Mouse (Mus musculus) lung, adult 2 months (tissue): ENCODE data around the gene Frmd3. TPM values are rescaled to one million over a fixed set of nuclear protein-coding genes. Genes with fewer than 3 reads are reported as not detected.
"Not testable (repeated sequence)": the region's sequence is repeated elsewhere in the genome, so short reads cannot be mapped to it uniquely, and the experiment has no call there.

Experiments
- DNase-seq: peaks from one replicate; pipeline ENCODE4 v3.0.0; 2022
- H3K4me1 ChIP-seq: fragments of 200-500 bp; 2 replicates; pipeline ENCODE4 v1.6.1; 2011; ENCODE audit warnings: low read length; ENCODE audit not compliant: control insufficient read depth, insufficient read depth
- H3K4me3 ChIP-seq: fragments of 200-500 bp; replicated peaks from 2 replicates; pipeline ENCODE3; 2011; ENCODE audit warnings: low read depth, mild to moderate bottlenecking, control low read depth, low read length; ENCODE audit errors: extremely low read depth
- CTCF ChIP-seq: fragments of 200-500 bp; IDR thresholded peaks from 2 replicates; pipeline ENCODE4 v1.5.1; 2011; ENCODE audit warnings: mild to moderate bottlenecking, low read length, control low read depth; ENCODE audit not compliant: insufficient read depth
- POLR2A ChIP-seq: fragments of 200-500 bp; IDR thresholded peaks from 2 replicates; pipeline ENCODE4 v1.6.1; 2011; ENCODE audit warnings: low read depth, mild to moderate bottlenecking, control low read depth, low read length, borderline replicate concordance; ENCODE audit errors: extremely low read depth
- WGBS: fragments of 180-500 bp; shearing (Covaris S2); methylation state at CpG from one replicate; pipeline ENCODE4 v1.1.7; 2018; 5-methylcytosine and 5-hydroxymethylcytosine counted together
- polyA plus RNA-seq: library from polyadenylated mRNA; depleted of rRNA; stranded (reverse); fragments of >200 nt; gene quantifications from 2 replicates; pipeline ENCODE4 v1.2.3, GENCODE M21; 2012; rRNA removed

Frmd3 gene
- polyA plus RNA-seq, 1 experiment = 0.06 TPM

DNA sequence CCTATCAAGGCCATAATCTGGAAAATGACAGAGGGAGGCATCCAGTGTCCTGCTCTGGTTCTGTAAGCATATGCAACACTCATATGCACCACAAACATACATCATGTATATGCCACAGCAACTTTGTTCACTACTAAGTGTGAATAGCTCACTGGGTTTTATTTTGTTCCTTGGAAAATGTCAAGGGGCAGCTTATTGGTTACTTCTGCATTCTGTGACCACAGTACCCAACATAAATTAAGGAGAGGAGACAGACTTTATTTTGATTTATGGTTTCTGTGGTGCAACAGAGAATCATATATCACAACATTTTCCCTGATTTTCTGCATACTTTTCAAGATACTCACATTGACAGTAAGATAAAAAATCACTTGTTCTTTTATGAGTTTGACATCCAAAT lies 178.3 kb downstream of the Frmd3 start:
- no peak for DNase-seq
- no peak overlapping the region for H3K4me3 ChIP-seq
- TF ChIP-seq CTCF (no peak), POLR2A (no peak)
- H3K4me1 ChIP-seq = no peaks in the 10 kb centered on the region

- Histone ChIP-seq H3K4me3 (no peak overlapping the region), H3K4me1 (no peaks in the 10 kb centered on the region)
- no peak for DNase-seq
- no peak for TF ChIP-seq CTCF
- no peak for TF ChIP-seq POLR2A
Measured at GRCm38 (mm10) chr4:74201281-74201811, 188.1 kb downstream of the Frmd3 start.

DNA sequence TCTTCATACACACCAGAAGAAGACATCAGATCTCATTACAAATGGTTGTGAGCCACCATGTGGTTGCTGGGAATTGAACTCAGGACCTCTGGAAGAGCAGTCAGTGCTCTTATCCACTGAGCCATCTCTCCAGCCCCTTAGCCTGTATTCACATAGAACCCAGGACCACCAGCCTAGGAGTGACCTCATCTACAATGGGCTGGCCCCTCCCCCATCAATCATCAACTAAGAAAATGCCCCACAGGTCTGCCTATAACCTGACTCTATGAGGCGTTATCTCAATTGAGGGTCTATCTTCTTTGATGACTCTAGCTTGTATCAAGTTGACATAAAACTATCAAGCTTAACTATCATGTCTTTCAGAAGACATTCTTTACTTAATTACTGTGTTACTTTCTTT lies 208.5 kb downstream of the Frmd3 start:
- not testable (repeated sequence) for DNase-seq, H3K4me3 ChIP-seq, H3K4me1 ChIP-seq
- 84% methylated on average over 1 of the region's 1 CpGs for WGBS

- WGBS = 25% methylated on average over 3 of the region's 3 CpGs
- no peak for DNase-seq
- TF ChIP-seq POLR2A = no peak
- TF ChIP-seq CTCF = peak; percentile 39; the same call in 1 of the 2 replicates
Measured at GRCm38 (mm10) chr4:74222360-74222759, 209.1 kb downstream of the Frmd3 start.

DNA sequence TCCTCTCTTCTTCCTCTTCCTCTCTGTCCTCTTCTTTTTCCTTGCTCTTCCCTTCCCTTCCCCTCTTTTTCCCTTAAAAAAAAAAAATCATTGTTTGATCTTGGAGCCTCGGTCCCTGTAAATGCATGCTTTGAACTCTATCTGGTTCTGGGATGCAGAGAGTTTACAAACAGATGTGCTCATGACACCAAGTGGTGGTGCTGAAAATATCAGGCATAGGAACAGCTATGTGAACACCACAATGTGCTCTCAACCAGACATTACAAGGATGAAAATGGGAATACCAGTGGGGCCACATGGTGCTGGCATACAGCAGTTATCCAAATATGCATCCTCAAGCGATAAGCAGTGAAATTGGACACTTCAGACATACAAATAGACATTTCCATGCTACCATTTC lies 211.0 kb downstream of the Frmd3 start:
- no peaks in the 10 kb centered on the region for H3K4me1 ChIP-seq
- no peak overlapping the region for H3K4me3 ChIP-seq
- 62% methylated on average over 2 of the region's 2 CpGs for whole genome bisulfite sequencing
- TF ChIP-seq POLR2A (no peak), CTCF (no peak)
- DNase-seq = no peak

More at GRCm38 (mm10) chr4:74222360-74222759, 209.1 kb downstream of the Frmd3 start:
- Histone ChIP-seq H3K4me3 (no peak overlapping the region), H3K4me1 (no peaks in the 10 kb centered on the region)

DNA sequence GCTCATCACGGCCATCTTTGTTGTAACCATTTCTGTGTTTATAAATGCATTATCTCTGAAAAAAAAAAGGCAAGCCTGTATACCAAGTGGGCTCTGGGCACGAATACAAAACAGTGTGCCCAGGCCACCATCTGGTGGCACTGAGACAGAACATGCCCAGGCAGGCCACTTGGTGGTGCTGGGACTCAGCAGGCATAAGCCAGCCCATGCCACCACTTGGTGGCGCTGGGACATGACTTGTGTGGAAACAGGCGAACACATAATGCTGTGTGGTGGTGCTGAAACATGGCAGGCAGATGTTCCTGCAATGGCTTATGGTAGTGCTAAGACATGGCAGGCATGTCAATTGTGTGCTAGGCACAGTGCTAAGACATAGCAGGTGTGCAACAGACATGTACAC lies 217.8 kb downstream of the Frmd3 start:
- WGBS = 74% methylated on average over 4 of the region's 4 CpGs
- TF ChIP-seq POLR2A (no peak), CTCF (peak; percentile 54)
- no peak for DNase-seq
- no peak overlapping the region for H3K4me3 ChIP-seq
- H3K4me1 ChIP-seq = no peaks in the 10 kb centered on the region

DNA sequence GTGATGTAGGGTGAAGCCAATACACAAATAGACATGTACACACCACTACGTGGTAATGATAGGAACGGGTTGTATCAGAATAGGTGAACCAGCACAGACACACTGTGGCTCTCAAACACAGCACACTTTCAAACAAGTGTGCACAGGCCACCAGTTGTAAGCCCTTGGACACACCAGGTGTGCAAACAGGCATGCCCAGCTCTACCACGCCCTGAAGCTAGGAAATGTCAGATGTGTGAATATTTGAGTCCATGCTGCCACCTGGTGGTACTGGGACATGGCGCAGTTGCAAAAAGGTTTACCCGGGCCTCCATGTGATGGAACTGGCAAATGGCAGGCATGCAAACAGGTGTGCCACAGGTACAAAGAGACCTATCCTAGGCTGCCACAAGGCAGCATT lies 218.2 kb downstream of the Frmd3 start:
- Histone ChIP-seq H3K4me1 (no peaks in the 10 kb centered on the region), H3K4me3 (no peak overlapping the region)
- peak; percentile 65 for TF ChIP-seq CTCF
- TF ChIP-seq POLR2A = no peak
- DNase-seq = peak; percentile 21
- 63% methylated on average over 5 of the region's 5 CpGs for WGBS

DNA sequence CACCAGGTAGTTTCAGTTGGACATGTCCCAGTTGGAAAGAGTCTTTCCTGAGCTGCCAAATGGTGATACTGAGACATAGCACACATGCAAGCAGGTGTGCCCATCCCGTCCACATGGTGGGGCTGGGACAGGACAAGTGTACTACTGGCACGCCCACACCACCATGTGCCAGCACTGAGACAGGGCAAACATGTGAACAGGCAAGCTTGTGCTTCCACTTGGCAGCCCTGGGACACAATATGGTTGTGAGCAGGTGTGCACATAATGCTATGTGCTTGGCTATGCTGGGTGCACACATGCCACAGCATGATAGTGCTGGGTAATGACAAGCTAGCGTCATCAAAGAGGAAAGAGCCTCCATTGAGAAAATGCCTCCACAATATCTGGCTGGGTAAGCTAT lies 220.3 kb downstream of the Frmd3 start:
- Histone ChIP-seq H3K4me1 (no peaks in the 10 kb centered on the region), H3K4me3 (no peak overlapping the region)
- 81% methylated on average over 3 of the region's 3 CpGs for WGBS
- no peak for TF ChIP-seq CTCF
- no peak for TF ChIP-seq POLR2A
- no peak for DNase-seq

- DNase-seq = no peak
- Histone ChIP-seq H3K4me1 (no peaks in the 10 kb centered on the region), H3K4me3 (no peak within 1 kb of the TSS)
- 92% methylated on average over 1 of the region's 1 CpGs for WGBS
- TF ChIP-seq CTCF (no peak), POLR2A (no peak)
Measured at GRCm38 (mm10) chr4:74242176-74242575, 228.9 kb downstream of the Frmd3 start, which contains the start of gene Kdm4c. Kdm4c (plus strand) TSS chr4:74242497.

Other genes with a start within 250 kb of the Frmd3 start
- 4.5 and 4.9 TPM in 2 replicates for gene Rasef, start 222.4 kb upstream of the Frmd3 start, polyA plus RNA-seq
- gene Gm11758, start 137.2 kb upstream of the Frmd3 start, polyA plus RNA-seq = not detected in 2 replicates
- not detected in 2 replicates for gene Gm11757, start 122.3 kb upstream of the Frmd3 start, polyA plus RNA-seq
- not detected in 2 replicates for gene Gm13871, start 107.5 kb upstream of the Frmd3 start, polyA plus RNA-seq
- not detected in 2 replicates for gene Gm11756, start 92.7 kb upstream of the Frmd3 start, polyA plus RNA-seq
- gene 2310002L09Rik, start 62.6 kb upstream of the Frmd3 start, polyA plus RNA-seq = 1.3 TPM in 1 of 2 replicates, not detected in the other
- 2.0 and 3.2 TPM in 2 replicates for gene Kdm4c, start 229.1 kb downstream of the Frmd3 start, polyA plus RNA-seq